Mouse (Mus musculus) forebrain, embryonic 12.5 days (tissue): ENCODE measurements around the gene Pon3. TPM values are rescaled to one million over a fixed set of nuclear protein-coding genes. Genes with fewer than 3 reads are reported as not detected.

Experiments used
- polyA plus RNA-seq: library from polyadenylated mRNA; unstranded; fragments of >200 nt; fragmentation: Nextera tagmentation; extraction: Ambion mirVana; gene quantifications from 2 replicates; pipeline ENCODE4 v1.2.1, GENCODE M21; 2016

The Pon3 gene
- polyA plus RNA-seq, 1 experiment from 2014 or later = 3.7 TPM

Other genes with a start within 250 kb of the Pon3 start
- gene Pon1, start 62.3 kb downstream of the Pon3 start, polyA plus RNA-seq = 0.13 and 0.22 TPM in 2 replicates
- gene Pon2, start 42.2 kb upstream of the Pon3 start, polyA plus RNA-seq = 33.8 and 36.9 TPM in 2 replicates
- 28.5 and 38.6 TPM in 2 replicates for gene Asb4, start 127.1 kb upstream of the Pon3 start, polyA plus RNA-seq
- 1.3 and 2.2 TPM in 2 replicates for gene Pdk4, start 240.0 kb upstream of the Pon3 start, polyA plus RNA-seq